Mouse (Mus musculus) kidney, adult 2 months (tissue): ENCODE measurements around the gene Stim2. TPM values are rescaled to one million over a fixed set of nuclear protein-coding genes. Genes with fewer than 3 reads are reported as not detected.
A peak's percentile ranks its signal among the peaks of the same experiment; 100 is the strongest.

ENCODE experiments used
- DNase-seq: peaks from one replicate; pipeline ENCODE4 v3.0.0; 2021
- H3K27ac ChIP-seq: fragments of 200-500 bp; 2 replicates; pipeline ENCODE4 v1.5.1; 2012; ENCODE audit warnings: low read depth, low read length, control low read depth, inconsistent platforms; ENCODE audit not compliant: insufficient read depth
- H3K27me3 ChIP-seq: fragments of 200-500 bp; replicated peaks from 2 replicates; pipeline ENCODE4 v1.6.1; 2012; ENCODE audit warnings: mild to moderate bottlenecking, moderate library complexity, low read length, inconsistent platforms; ENCODE audit not compliant: control insufficient read depth, insufficient read depth
- H3K36me3 ChIP-seq: fragments of 200-500 bp; 2 replicates; pipeline ENCODE4 v1.6.1; 2012; ENCODE audit warnings: mild to moderate bottlenecking, moderate library complexity, low read length, inconsistent platforms; ENCODE audit not compliant: control insufficient read depth, insufficient read depth
- H3K4me1 ChIP-seq: fragments of 200-500 bp; 2 replicates; pipeline ENCODE4 v1.6.1; 2011; ENCODE audit warnings: low read length; ENCODE audit not compliant: control insufficient read depth, insufficient read depth
- H3K4me3 ChIP-seq: fragments of 200-500 bp; 2 replicates; pipeline ENCODE4 v1.5.1; 2011; ENCODE audit warnings: mild to moderate bottlenecking, low read depth, low read length, control low read depth; ENCODE audit not compliant: insufficient read depth
- CTCF ChIP-seq: fragments of 200-500 bp; conservative IDR thresholded peaks from 2 replicates; pipeline ENCODE4 v1.5.1; 2011; ENCODE audit warnings: low read depth, mild to moderate bottlenecking, control low read depth, low read length, moderate library complexity, mixed read lengths; ENCODE audit not compliant: insufficient read depth, insufficient read length
- POLR2A ChIP-seq: fragments of 200-500 bp; IDR thresholded peaks from one replicate; pipeline ENCODE4 v1.6.1; 2011; ENCODE audit warnings: low read depth, low read length, control low read depth
- WGBS: fragments of 180-500 bp; shearing (Covaris S2); methylation state at CpG from one replicate; pipeline ENCODE4 v1.1.7; 2018; 5-methylcytosine and 5-hydroxymethylcytosine counted together
- polyA plus RNA-seq: library from polyadenylated mRNA; depleted of rRNA; stranded (reverse); fragments of >200 nt; gene quantifications from 2 replicates; pipeline ENCODE4 v1.2.3, GENCODE M21; 2012

Stim2 gene
- polyA plus RNA-seq, 1 experiment: 10.3 TPM

DNA sequence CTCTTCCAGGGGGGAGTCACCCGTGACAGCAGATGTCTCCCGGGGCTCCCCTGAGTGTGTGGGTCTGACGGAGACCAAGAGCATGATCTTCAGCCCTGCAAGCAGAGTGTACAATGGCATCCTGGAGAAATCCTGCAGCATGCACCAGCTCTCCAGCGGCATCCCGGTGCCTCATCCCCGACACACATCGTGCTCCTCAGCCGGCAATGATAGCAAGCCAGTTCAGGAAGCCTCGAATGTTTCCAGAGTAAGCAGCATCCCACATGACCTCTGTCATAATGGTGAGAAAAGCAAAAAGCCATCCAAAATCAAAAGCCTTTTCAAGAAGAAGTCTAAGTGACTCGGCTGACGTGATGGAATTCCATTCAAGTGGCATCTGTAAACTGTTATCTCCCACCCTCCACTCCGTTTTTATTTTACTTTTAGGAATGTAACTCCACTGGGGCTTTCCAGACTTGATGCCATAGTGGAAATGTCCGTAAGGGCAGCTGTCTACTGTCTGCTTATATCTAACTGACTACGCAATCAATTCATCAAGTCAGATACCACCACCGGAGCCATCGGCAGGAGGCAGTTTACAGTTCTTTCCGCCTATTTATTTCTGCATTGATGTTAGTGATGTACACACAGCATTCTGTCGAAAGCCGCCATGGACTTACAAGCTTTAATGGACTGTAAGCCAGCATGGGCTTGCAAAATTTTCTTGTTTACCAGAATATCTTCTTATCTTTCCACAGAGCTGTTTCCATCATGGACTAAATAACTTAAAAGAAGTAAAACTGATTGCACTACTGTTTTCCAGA lies 120.3 kb downstream of the Stim2 start:
- H3K36me3 ChIP-seq: peaks cover 2% of the 10 kb centered on the region
- WGBS: 86% methylated on average over 19 of the region's 19 CpGs
- TF ChIP-seq CTCF (no peak), POLR2A (no peak)
- no peak for DNase-seq
- no peak overlapping the region for H3K4me3 ChIP-seq
- no peak overlapping the region for H3K27ac ChIP-seq
- H3K27me3 ChIP-seq: no peaks in the 10 kb centered on the region
- no peaks in the 10 kb centered on the region for H3K4me1 ChIP-seq

DNA sequence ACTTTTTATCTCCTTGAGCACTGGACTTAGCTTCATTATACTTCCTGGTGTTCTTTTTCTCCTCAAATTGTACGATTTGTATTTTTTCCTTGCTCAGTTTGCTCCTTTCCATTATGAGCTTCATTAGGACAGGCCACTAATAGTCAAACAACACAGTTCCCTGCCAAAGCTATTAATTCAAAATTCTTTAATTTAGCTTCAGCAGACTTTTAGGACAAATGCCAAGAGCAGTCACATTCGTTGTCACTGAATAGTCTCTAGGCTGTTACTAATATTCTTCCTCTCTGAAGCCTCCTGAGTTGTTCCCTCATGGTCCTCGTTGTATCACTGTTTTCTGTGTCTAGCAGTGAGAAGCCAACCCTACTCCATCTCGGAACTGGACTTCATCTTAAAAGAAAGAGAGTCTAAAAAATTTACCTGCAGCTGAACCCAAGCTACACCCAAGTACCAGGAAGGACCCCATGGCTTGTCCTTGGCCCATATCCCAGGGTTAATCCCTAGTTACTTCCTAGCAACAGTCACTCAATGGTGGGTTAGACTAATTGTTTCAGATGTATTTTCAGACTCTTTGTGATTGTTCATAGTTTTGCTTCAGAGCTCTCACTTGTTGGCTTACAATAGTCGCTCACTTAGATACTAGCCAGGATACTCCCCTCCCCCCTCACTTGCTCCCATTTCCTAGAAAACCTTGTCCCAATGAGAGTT lies 149.9 kb downstream of the Stim2 start:
- H3K27me3 ChIP-seq: no peaks in the 10 kb centered on the region
- no peaks in the 10 kb centered on the region for H3K4me1 ChIP-seq
- no peak overlapping the region for H3K4me3 ChIP-seq
- no peak for TF ChIP-seq CTCF
- no peak for TF ChIP-seq POLR2A
- WGBS: 80% methylated on average over 5 of the region's 5 CpGs
- H3K36me3 ChIP-seq: no peaks in the 10 kb centered on the region
- no peak overlapping the region for H3K27ac ChIP-seq
- DNase-seq: no peak

DNA sequence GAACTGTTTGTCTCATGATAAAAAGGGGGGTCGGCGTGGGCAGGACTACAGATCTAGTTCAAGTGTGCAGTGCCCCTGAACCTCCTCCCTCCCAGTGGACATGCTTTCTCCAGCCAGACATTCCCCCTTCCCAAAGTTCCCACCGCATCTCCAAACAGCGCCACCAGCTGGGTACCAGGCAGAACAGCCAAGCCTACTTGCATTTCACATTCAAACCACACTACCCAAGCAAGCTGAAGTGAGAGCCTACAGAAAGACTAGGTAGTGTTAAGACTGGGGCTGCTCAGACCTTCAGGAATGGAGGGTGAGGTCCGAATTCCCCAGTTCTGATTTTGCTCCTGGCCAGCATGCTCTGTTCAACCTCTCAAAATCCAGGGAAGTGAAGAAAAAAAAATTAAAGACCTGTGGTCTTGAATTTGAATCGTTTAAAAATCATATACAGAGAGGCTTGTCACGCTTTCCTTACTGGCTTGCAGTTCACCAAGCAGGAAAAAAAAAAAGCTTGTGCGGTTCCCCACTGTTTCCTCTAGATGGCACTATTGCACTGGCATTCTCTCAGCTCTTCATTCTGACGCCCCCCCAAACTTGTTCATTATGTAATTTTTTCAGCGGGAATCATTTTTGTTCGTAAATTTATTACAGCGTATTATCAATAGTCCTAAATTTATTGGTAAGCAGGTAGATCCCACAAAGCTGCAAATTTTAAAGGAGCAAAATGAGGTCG lies 156.4 kb downstream of the Stim2 start:
- Histone ChIP-seq H3K4me3 (no peak overlapping the region), H3K27ac (no peak overlapping the region), H3K27me3 (no peaks in the 10 kb centered on the region), H3K4me1 (no peaks in the 10 kb centered on the region), H3K36me3 (no peaks in the 10 kb centered on the region)
- TF ChIP-seq POLR2A (no peak), CTCF (peak; percentile 49)
- WGBS: 20% methylated on average over 13 of the region's 13 CpGs
- DNase-seq: peak; percentile 22

DNA sequence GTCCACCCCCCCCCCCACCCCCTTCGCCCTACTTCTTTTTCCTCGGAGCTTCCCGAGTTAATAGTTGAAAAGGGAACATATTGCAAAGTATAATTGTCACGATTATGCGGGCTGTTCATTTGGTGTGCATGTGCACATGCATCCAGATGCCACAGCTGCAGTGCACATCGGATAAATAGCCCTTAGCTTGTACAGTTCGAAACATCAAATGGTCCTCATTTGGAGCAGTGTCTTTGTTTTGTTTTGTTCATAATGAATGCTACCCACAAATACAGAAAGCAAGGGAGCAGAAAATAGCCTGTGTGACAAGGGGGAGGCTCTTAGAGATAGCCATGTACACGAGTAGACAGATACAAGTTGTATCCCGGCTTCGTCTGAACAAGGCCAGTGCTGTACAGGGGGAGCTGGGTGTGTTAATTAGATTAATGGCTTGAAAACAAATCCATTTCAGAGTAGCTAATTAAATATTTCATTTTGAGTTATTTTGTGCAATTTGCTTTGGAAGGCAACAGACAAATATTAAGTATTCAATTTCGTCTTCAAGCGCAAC lies 157.0 kb downstream of the Stim2 start:
- Histone ChIP-seq H3K27ac (no peak overlapping the region), H3K36me3 (no peaks in the 10 kb centered on the region), H3K4me3 (no peak overlapping the region), H3K4me1 (no peaks in the 10 kb centered on the region), H3K27me3 (no peaks in the 10 kb centered on the region)
- TF ChIP-seq POLR2A: no peak
- TF ChIP-seq CTCF: no peak
- WGBS: 60% methylated on average over 12 of the region's 12 CpGs
- DNase-seq: no peak

DNA sequence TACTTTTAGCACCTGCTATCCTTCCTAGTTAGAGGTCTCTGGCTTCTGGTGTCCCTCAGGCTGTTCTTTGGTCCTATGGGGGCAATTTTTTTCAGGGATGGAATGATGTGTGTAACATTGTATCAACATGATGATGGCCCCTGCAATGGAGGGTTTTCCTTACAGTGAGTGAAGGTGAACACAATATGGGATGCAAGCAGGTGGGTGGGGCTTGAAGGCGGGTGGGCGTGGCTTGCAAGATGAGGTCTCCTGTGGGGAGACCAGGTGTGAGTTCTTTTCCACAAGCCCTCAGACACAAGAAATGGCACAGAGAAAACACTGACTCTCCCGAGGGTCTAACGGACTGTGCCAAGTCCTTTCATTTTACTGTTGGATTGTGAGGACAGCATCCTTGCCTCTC lies 157.6 kb downstream of the Stim2 start:
- TF ChIP-seq CTCF: no peak
- no peak for TF ChIP-seq POLR2A
- H3K27me3 ChIP-seq: no peaks in the 10 kb centered on the region
- no peaks in the 10 kb centered on the region for H3K36me3 ChIP-seq
- H3K4me1 ChIP-seq: no peaks in the 10 kb centered on the region
- H3K4me3 ChIP-seq: no peak overlapping the region
- no peak for DNase-seq
- WGBS: 87% methylated on average over 4 of the region's 4 CpGs
- H3K27ac ChIP-seq: no peak overlapping the region

DNA sequence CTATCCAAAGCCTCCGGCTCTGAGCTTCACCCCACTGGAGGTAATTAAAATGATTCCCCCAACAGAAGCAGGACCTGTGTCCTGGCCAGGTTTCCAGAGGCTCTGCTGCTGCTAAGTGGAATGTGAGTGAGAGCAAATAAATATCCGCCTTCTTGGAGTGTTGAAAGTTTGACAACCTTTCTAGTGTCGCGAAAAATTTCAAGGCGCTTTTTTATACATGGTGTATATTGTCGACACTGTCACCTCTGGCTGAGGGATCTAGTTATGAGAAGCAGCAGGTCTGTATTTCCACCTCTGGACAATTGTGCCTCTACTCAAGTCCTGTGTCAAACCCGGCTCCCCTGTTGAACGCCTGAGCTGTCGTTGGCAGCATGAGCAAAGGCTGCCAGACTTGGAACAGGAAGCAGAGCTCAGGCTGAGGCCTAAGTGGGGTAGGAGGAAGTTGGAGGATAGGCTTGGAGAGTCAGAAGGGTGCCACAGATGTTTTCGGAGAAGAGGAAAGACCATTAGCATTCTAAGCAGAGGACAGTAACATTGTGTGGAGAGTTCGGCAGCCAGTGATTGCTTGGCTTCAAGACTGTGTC lies 158.7 kb downstream of the Stim2 start:
- Histone ChIP-seq H3K4me3 (no peak overlapping the region), H3K4me1 (no peaks in the 10 kb centered on the region), H3K27me3 (no peaks in the 10 kb centered on the region), H3K36me3 (no peaks in the 10 kb centered on the region), H3K27ac (no peak overlapping the region)
- TF ChIP-seq POLR2A (no peak), CTCF (no peak)
- DNase-seq: no peak
- WGBS: 62% methylated on average over 11 of the region's 11 CpGs
